Mouse (Mus musculus) cerebellum, adult 2 months (tissue): ENCODE results near the gene Gm45213. TPM values are rescaled to one million over a fixed set of nuclear protein-coding genes. Genes with fewer than 3 reads are reported as not detected.
A peak's percentile ranks its signal among the peaks of the same experiment; 100 is the strongest.

Experiments used
- DNase-seq, 2 experiments: peaks; one replicate each; pipeline ENCODE4 v3.0.0; 2021
- H3K27ac ChIP-seq: fragments of 200-500 bp; 2 replicates; pipeline ENCODE4 v1.5.1; 2012; ENCODE audit warnings: low read length, control low read depth, inconsistent platforms; ENCODE audit not compliant: insufficient read depth
- H3K27me3 ChIP-seq: fragments of 200-500 bp; 2 replicates; pipeline ENCODE4 v1.6.1; 2012; ENCODE audit warnings: inconsistent platforms, mild to moderate bottlenecking, low read length, moderate library complexity; ENCODE audit not compliant: control insufficient read depth, insufficient read depth
- H3K4me1 ChIP-seq: fragments of 200-500 bp; 2 replicates; pipeline ENCODE4 v1.6.1; 2011; ENCODE audit warnings: low read length; ENCODE audit not compliant: control insufficient read depth, insufficient read depth
- H3K4me3 ChIP-seq: fragments of 200-500 bp; replicated peaks from 2 replicates; pipeline ENCODE3; 2011; ENCODE audit warnings: mild to moderate bottlenecking, low read depth, low read length, control low read depth; ENCODE audit not compliant: insufficient read depth
- CTCF ChIP-seq: fragments of 200-500 bp; IDR thresholded peaks from 2 replicates; pipeline ENCODE4 v1.5.1; 2011; ENCODE audit warnings: low read depth, mild to moderate bottlenecking, control low read depth, low read length, moderate library complexity, borderline replicate concordance; ENCODE audit not compliant: insufficient read depth
- POLR2A ChIP-seq: fragments of 200-500 bp; IDR thresholded peaks from 2 replicates; pipeline ENCODE4 v1.6.1; 2011; ENCODE audit warnings: low read length, control low read depth, borderline replicate concordance; ENCODE audit not compliant: insufficient read depth
- WGBS: fragments of 180-500 bp; shearing (Covaris S2); methylation state at CpG from one replicate; pipeline ENCODE4 v1.1.7; 2018; 5-methylcytosine and 5-hydroxymethylcytosine counted together
- polyA plus RNA-seq: library from polyadenylated mRNA; depleted of rRNA; stranded (reverse); fragments of >200 nt; gene quantifications from 2 replicates; pipeline ENCODE4 v1.2.3, GENCODE M21; 2012

Gene Gm45213
- polyA plus RNA-seq, 1 experiment: not detected

GRCm38 (mm10) chr7:66008892-66009273 lies 34.5 kb upstream of the Gm45213 start:
- H3K27ac ChIP-seq: peak overlapping the region; percentile 81
- TF ChIP-seq CTCF: no peak
- 0 out of 2 replicates have a peak, but pooled peaks have one; percentile 14 for TF ChIP-seq POLR2A
- H3K27me3 ChIP-seq: no peaks in the 10 kb centered on the region
- DNase-seq: no peak
- H3K4me3 ChIP-seq: peak overlapping the region; percentile 50
- H3K4me1 ChIP-seq: peaks cover 19% of the 10 kb centered on the region
- 12% methylated on average over 16 of the region's 16 CpGs for WGBS

- TF ChIP-seq POLR2A: no peak
- TF ChIP-seq CTCF: no peak
- no peak overlapping the region for H3K4me3 ChIP-seq
Measured at GRCm38 (mm10) chr7:66010518-66010917, 32.9 kb upstream of the Gm45213 start.

GRCm38 (mm10) chr7:66027747-66028146 lies 15.7 kb upstream of the Gm45213 start:
- 50% methylated on average over 2 of the region's 2 CpGs for WGBS
- Histone ChIP-seq H3K4me3 (no peak overlapping the region), H3K4me1 (peaks cover 8% of the 10 kb centered on the region), H3K27me3 (no peaks in the 10 kb centered on the region), H3K27ac (no peak overlapping the region)
- TF ChIP-seq CTCF (peak; percentile 67), POLR2A (no peak)
- peak; percentile 49 to 53 for DNase-seq

More at GRCm38 (mm10) chr7:66010518-66010917, 32.9 kb upstream of the Gm45213 start:
- 92% methylated on average over 6 of the region's 6 CpGs for WGBS
- H3K27ac ChIP-seq: no peak overlapping the region
- peaks cover 22% of the 10 kb centered on the region for H3K4me1 ChIP-seq
- no peak for DNase-seq
- no peaks in the 10 kb centered on the region for H3K27me3 ChIP-seq

DNA sequence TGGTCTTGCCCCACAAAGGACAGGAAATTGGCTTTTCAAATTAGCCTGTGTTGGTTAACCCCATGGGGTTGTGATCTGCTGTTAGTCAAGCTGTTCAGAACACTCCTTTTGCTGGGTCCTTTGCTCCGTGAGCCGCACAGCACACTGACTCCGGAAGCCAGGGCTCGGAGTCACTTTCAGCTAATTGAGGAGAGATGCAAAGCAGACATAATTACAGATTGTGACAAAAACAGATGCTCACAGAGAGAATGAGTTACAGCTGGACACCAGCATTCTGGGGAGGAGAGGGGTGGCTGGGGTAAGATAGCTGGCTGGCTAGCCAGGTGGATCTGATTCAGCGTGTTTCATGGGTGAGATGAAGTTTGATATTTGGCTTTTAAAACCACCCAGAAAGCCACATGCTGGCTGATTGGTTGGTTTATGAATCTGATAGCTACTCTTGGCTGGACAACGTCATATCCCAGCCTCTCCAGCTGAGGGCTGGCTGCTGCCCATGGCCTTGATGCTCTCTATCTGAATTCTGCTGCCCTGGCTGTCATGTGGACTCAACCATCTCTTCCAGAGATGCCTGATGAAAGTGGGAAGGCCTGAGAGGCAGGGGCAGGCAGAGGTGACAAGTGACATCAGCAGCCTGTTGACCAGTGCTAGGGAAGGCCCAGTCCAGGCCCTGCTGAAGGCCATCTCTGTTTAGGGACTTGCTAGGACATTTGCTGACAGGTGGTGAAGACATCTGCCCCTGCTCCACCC lies 14.5 kb upstream of the Gm45213 start:
- Histone ChIP-seq H3K27ac (no peak overlapping the region), H3K27me3 (no peaks in the 10 kb centered on the region), H3K4me1 (peaks cover 8% of the 10 kb centered on the region), H3K4me3 (no peak overlapping the region)
- TF ChIP-seq POLR2A (no peak), CTCF (no peak)
- no peak for DNase-seq
- WGBS: 46% methylated on average over 6 of the region's 6 CpGs

DNA sequence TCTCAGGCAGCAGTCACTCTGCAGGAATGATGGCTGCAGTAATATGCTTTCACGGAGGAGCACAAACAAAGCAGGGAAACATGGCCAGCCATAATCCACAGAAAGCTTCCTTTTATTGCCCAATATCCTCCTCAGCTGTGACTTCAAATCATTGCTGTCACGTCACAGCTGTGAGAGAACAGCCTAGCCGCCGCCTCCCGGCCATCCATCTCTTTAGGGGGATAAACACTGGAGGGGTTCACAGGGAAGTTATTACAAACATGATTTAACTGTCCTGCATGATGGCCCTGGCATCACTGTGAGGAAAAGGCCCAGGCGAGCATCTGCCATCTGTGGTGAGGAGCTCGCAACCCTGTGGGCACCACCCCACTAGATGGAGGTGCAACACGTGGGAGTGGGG lies 6.6 kb upstream of the Gm45213 start:
- no peak for DNase-seq
- H3K4me3 ChIP-seq: no peak overlapping the region
- peaks cover 14% of the 10 kb centered on the region for H3K4me1 ChIP-seq
- no peak overlapping the region for H3K27ac ChIP-seq
- TF ChIP-seq CTCF (no peak), POLR2A (no peak)
- WGBS: 78% methylated on average over 8 of the region's 8 CpGs
- H3K27me3 ChIP-seq: no peaks in the 10 kb centered on the region

DNA sequence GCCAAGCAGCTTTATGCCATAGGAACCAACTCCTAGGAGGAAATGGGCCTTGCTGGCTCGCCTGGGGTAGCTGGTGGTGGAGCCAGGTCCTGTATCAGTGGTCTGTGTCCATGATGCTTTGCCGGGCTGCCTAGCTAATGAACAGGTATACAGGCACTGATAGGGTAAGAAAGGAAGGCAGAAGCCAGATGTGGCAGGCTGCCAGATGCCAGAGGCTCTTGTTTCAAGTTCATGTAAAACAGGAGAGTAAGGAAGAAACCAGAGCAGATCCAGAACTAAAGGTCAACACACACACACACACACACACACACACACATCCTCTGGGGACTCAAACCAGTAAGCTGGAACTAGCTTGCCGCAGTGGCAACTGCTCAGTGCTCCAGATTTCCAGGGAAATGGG lies 5.1 kb upstream of the Gm45213 start:
- no peaks in the 10 kb centered on the region for H3K27me3 ChIP-seq
- peak in 1 of 2 experiments; percentile 42 for DNase-seq
- peaks cover 19% of the 10 kb centered on the region for H3K4me1 ChIP-seq
- peak overlapping the region; percentile 55; the same call in 1 of the 2 replicates for H3K27ac ChIP-seq
- WGBS: 60% methylated on average over 3 of the region's 3 CpGs
- TF ChIP-seq CTCF: no peak
- TF ChIP-seq POLR2A: no peak
- H3K4me3 ChIP-seq: no peak overlapping the region

GRCm38 (mm10) chr7:66038730-66039129 lies 4.7 kb upstream of the Gm45213 start:
- Histone ChIP-seq H3K4me1 (peaks cover 24% of the 10 kb centered on the region), H3K27me3 (no peaks in the 10 kb centered on the region), H3K4me3 (no peak overlapping the region), H3K27ac (peak overlapping the region; percentile 55; the same call in 1 of the 2 replicates)
- 9% methylated on average over 11 of the region's 11 CpGs for WGBS
- peak; percentile 65 to 82 for DNase-seq
- TF ChIP-seq CTCF: no peak
- TF ChIP-seq POLR2A: no peak

DNA sequence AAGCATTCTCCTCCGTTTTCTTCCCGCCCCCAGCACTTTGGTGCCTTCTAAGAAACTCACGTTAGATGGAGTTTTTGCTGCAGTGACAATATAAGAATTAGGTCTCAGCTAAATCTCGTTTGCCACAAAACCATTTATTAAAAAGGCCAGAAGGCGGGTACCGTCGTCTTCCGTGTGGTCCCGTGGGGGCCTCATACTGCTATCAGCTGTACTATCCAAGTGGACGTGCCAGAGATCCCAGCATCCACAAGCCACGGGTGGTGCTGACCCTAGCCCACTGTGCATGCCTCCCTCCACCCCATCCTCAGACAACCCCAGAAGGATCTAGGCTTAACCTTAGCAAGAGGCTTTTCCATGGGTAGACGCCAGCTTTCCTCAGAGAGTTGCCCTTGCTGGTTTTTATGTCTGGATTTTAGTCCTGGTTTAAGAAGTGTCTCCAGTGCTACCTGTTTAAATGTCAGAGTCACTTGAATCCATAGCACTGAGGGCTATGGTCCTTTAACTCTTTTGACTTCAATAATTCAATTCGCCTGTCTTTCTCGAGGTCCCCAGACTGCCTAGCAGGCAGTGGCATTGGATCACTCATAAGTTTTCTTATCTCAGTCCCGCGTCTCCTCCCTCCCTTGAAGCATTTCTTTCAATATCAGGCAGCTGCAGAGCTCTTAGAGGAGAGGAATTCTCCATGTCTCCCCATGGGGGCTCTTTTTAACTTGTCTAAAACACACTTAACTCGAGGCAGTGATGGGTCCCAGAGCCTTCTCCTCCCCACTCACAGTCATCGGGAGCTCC lies 3.2 kb upstream of the Gm45213 start:
- no peaks in the 10 kb centered on the region for H3K27me3 ChIP-seq
- no peak for DNase-seq
- TF ChIP-seq CTCF (no peak), POLR2A (no peak)
- WGBS: 89% methylated on average over 18 of the region's 18 CpGs
- peaks cover 35% of the 10 kb centered on the region for H3K4me1 ChIP-seq
- no peak overlapping the region for H3K4me3 ChIP-seq
- H3K27ac ChIP-seq: no peak overlapping the region
